Mouse (Mus musculus) spleen, adult 18-20 months (tissue): Measurements from ENCODE around the gene Tdp1.

Source experiments
- DNase-seq, 2 experiments: peaks; one replicate each; pipeline ENCODE4 v3.0.0; 2022; ENCODE audit warnings: mixed read lengths in 2 of 2

The Tdp1 gene

GRCm38 (mm10) chr12:100001246-100001645 lies 116.9 kb downstream of the Tdp1 start:
- no peak for DNase-seq

GRCm38 (mm10) chr12:100001910-100002309 lies 117.6 kb downstream of the Tdp1 start:
- no peak for DNase-seq

- DNase-seq: no peak
Observed at GRCm38 (mm10) chr12:100002914-100003587, 118.7 kb downstream of the Tdp1 start.
